Mouse (Mus musculus) myocyte (in vitro differentiated cells): ENCODE measurements around the gene Negr1.

ENCODE experiments used
- E2F4 ChIP-seq: IDR thresholded peaks from one replicate; pipeline ENCODE4 v1.6.1; 2011; ENCODE audit warnings: mild to moderate bottlenecking, control low read depth, moderate library complexity; ENCODE audit not compliant: insufficient read depth
- MAX ChIP-seq: IDR thresholded peaks from one replicate; pipeline ENCODE4 v1.6.1; 2011; ENCODE audit warnings: low read depth, mild to moderate bottlenecking, control low read depth
- MYOD1 ChIP-seq, 3 experiments: IDR thresholded peaks; one replicate each; pipeline ENCODE4 v1.6.1; 2011; ENCODE audit warnings: control low read depth in 2 of 3, low read depth in 2 of 3, mild to moderate bottlenecking in 2 of 3, moderate library complexity in 1 of 3; ENCODE audit not compliant: insufficient read length in 2 of 3, control insufficient read depth in 1 of 3
- MYOG ChIP-seq, 3 experiments: IDR thresholded peaks; one replicate each; pipeline ENCODE4 v1.6.1; 2011; ENCODE audit warnings: control low read depth in 2 of 3, low read depth in 2 of 3, mild to moderate bottlenecking in 2 of 3; ENCODE audit not compliant: insufficient read length in 2 of 3, control insufficient read depth in 1 of 3, insufficient read depth in 1 of 3
- POLR2A ChIP-seq: IDR thresholded peaks from one replicate; pipeline ENCODE4 v1.6.1; 2011; ENCODE audit warnings: low read depth, mild to moderate bottlenecking, control low read depth, moderate library complexity; ENCODE audit not compliant: insufficient read length
- POLR2AphosphoS2 ChIP-seq: IDR thresholded peaks from one replicate; pipeline ENCODE4 v1.6.1; 2011; ENCODE audit warnings: low read depth, control low read depth; ENCODE audit not compliant: insufficient read length
- SRF ChIP-seq: IDR thresholded peaks from one replicate; pipeline ENCODE4 v1.6.1; 2011; ENCODE audit warnings: low read depth; ENCODE audit not compliant: control insufficient read depth, insufficient read length
- TCF12 ChIP-seq: IDR thresholded peaks from one replicate; pipeline ENCODE4 v1.6.1; 2011; ENCODE audit warnings: mild to moderate bottlenecking, control low read depth; ENCODE audit not compliant: poor library complexity, insufficient read depth, severe bottlenecking
- TCF3 ChIP-seq: IDR thresholded peaks from one replicate; pipeline ENCODE4 v1.6.1; 2011; ENCODE audit warnings: low read depth, control low read depth; ENCODE audit not compliant: insufficient read length
- USF1 ChIP-seq: IDR thresholded peaks from one replicate; pipeline ENCODE4 v1.6.1; 2011; ENCODE audit warnings: low read depth, mild to moderate bottlenecking, control low read depth, moderate library complexity

GRCm38 (mm10) chr3:156929062-156929397, 367.4 kb downstream of the Negr1 start:
- TF ChIP-seq MYOG (IDR thresholded peaks at IDR 0.05; ENCODE audit: control insufficient read depth in 1 of 3, insufficient read depth in 1 of 3, insufficient read length in 2 of 3, low read depth in 2 of 3) (no peak), POLR2AphosphoS2 (no peak), SRF (no peak), MAX (no peak), POLR2A (no peak), MYOD1 (IDR thresholded peaks at IDR 0.05; ENCODE audit: control insufficient read depth in 1 of 3, insufficient read length in 2 of 3, low read depth in 2 of 3) (no peak), E2F4 (no peak), TCF12 (no peak), USF1 (no peak), TCF3 (no peak)
